Mouse (Mus musculus) liver, embryonic 13.5 days (tissue): Measurements from ENCODE around the gene Olfr968. TPM values are rescaled to one million over a fixed set of nuclear protein-coding genes. Genes with fewer than 3 reads are reported as not detected.

Experiments used
- ATAC-seq: fragments of 200-750 bp; cut with Nextera tagmentation; 2 replicates; pipeline ENCODE4 v1.8.0; 2017; ENCODE audit warnings: low read depth, mild to moderate bottlenecking, moderate number of reproducible peaks, moderate library complexity
- DNase-seq: peaks from one replicate; pipeline ENCODE4 v3.0.0; 2022
- H3K27ac ChIP-seq: fragments of 300-500 bp; sonication (generic); 2 replicates; pipeline ENCODE4 v1.5.1; 2015; ENCODE audit warnings: moderate library complexity, mild to moderate bottlenecking, inconsistent platforms
- H3K27me3 ChIP-seq: fragments of 300-500 bp; sonication (generic); 2 replicates; pipeline ENCODE4 v1.6.1; 2015; ENCODE audit warnings: mild to moderate bottlenecking, inconsistent platforms
- H3K36me3 ChIP-seq: fragments of 300-500 bp; sonication (generic); 2 replicates; pipeline ENCODE4 v1.6.1; 2015; ENCODE audit warnings: mild to moderate bottlenecking, inconsistent platforms
- H3K4me1 ChIP-seq: fragments of 300-500 bp; sonication (generic); replicated peaks from 2 replicates; pipeline ENCODE4 v1.6.1; 2015; ENCODE audit warnings: inconsistent platforms
- H3K4me2 ChIP-seq: fragments of 300-500 bp; sonication (generic); 2 replicates; pipeline ENCODE4 v1.6.1; 2015; ENCODE audit warnings: inconsistent platforms, mild to moderate bottlenecking, moderate library complexity
- H3K4me3 ChIP-seq: fragments of 300-500 bp; sonication (generic); replicated peaks from 2 replicates; pipeline ENCODE4 v1.5.1; 2015; ENCODE audit warnings: mild to moderate bottlenecking, inconsistent platforms
- H3K9ac ChIP-seq: fragments of 300-500 bp; sonication (generic); 2 replicates; pipeline ENCODE4 v1.6.1; 2015; ENCODE audit warnings: mild to moderate bottlenecking, inconsistent platforms
- H3K9me3 ChIP-seq: fragments of 300-500 bp; sonication (generic); replicated peaks from 2 replicates; pipeline ENCODE4 v1.6.1; 2016; ENCODE audit warnings: inconsistent platforms
- WGBS: fragments of 180-500 bp; shearing (Covaris S2); methylation state at CpG from one replicate; pipeline ENCODE4 v1.1.7; 2015; ENCODE audit not compliant: insufficient replicate concordance; 5-methylcytosine and 5-hydroxymethylcytosine counted together
- polyA plus RNA-seq: library from polyadenylated mRNA; unstranded; fragments of >200 nt; fragmentation: Nextera tagmentation; extraction: Ambion mirVana; gene quantifications from 2 replicates; pipeline ENCODE4 v1.2.1, GENCODE M21; 2015

The Olfr968 gene
- polyA plus RNA-seq: not detected in 2 replicates

GRCm38 (mm10) chr9:39783153-39783552 is at the start of gene Olfr968:
TSS of gene Olfr968 (minus strand) at chr9:39783253.
- Histone ChIP-seq H3K4me1 (no peaks in the 10 kb centered on the region), H3K27ac (no peak within 1 kb of the TSS), H3K9ac (no peak within 1 kb of the TSS), H3K9me3 (no peaks in the 10 kb centered on the region), H3K4me3 (no peak within 1 kb of the TSS), H3K27me3 (no peaks in the 10 kb centered on the region), H3K36me3 (no peaks in the 10 kb centered on the region), H3K4me2 (no peak within 1 kb of the TSS)
- DNase-seq (no peak), ATAC-seq (no peak)
- 46% methylated on average over 1 of the region's 1 CpGs for WGBS

DNA sequence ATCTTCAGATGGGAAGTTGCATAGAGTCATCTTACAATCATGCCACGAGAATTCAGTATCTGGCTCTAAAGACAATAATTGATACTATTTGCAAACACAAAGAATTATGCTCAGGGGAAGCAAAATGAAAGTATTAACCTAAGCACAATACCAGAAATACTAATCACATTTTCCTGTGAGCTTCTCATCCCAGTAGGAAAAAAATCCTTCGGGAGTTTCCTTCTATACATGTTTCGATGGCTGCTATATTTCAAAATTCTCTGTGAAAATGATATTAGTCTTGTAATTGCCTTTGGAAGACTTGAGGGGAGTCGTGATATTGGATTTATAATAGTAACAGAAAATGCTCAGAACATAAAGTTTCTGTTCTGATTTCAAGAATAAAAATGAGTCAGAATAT is 25.5 kb upstream of the Olfr968 start, which contains the start of gene Olfr970:
Gene Olfr970, plus strand, starts transcription at position 301 of the 400 bp plus-strand sequence.
- H3K27ac ChIP-seq: no peak within 1 kb of the TSS

DNA sequence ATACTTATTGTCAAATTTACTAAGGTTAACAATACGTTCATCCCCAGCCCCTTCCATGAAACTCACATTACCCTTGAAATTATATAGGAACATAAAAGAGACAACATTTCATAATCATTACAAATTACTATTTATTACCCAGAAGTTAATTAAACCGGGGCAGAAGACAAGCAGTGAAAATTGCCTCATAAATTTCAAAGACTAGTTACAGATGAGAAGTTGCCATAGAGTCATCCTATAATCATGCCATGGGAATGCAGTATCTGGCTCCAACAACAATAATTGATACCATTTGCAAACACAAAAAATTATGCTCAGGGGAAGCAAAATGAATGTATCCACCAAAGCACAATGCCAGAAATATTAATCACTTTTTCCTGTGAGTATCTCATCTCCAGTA is 7.5 kb upstream of the Olfr968 start, which contains the start of gene Olfr969:
Gene Olfr969, plus strand, starts transcription at position 388 of the 400 bp plus-strand sequence.
- no peaks in the 10 kb centered on the region for H3K27me3 ChIP-seq
- H3K4me2 ChIP-seq: no peak within 1 kb of the TSS
- no peak within 1 kb of the TSS for H3K9ac ChIP-seq
- no peaks in the 10 kb centered on the region for H3K9me3 ChIP-seq
- H3K27ac ChIP-seq: no peak within 1 kb of the TSS
- no peaks in the 10 kb centered on the region for H3K36me3 ChIP-seq
- 45% methylated on average over 2 of the region's 2 CpGs for WGBS
- no peaks in the 10 kb centered on the region for H3K4me1 ChIP-seq
- ATAC-seq (no peak), DNase-seq (no peak)
- H3K4me3 ChIP-seq: no peak within 1 kb of the TSS

More for the DNA sequence above, 25.5 kb upstream of the Olfr968 start, which contains the start of gene Olfr970:
- H3K9me3 ChIP-seq: no peaks in the 10 kb centered on the region
- no peaks in the 10 kb centered on the region for H3K27me3 ChIP-seq
- no peak within 1 kb of the TSS for H3K9ac ChIP-seq
- WGBS: 58% methylated on average over 4 of the region's 4 CpGs
- H3K4me1 ChIP-seq: no peaks in the 10 kb centered on the region
- ATAC-seq (no peak), DNase-seq (no peak)
- no peak within 1 kb of the TSS for H3K4me3 ChIP-seq
- H3K36me3 ChIP-seq: no peaks in the 10 kb centered on the region
- H3K4me2 ChIP-seq: no peak within 1 kb of the TSS

DNA sequence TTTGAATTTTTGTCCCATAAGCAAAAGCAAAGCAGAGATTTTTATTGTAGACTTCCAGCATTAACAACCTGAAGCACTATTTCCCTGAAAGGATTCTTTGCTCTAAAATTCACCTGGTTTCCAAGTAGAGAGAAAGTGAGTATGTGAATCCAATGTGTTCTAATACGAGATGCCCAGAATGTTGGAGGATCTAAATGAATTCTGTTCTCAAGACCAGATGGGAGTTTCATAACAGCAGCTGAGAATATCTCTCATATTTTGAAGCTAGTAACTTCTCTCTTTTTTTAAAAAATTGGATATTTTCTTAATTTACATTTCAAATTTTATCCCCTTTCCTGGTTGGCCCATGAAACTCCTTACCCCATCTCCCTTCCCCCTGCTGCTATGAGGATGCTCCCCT is 36.6 kb downstream of the Olfr968 start:
- Histone ChIP-seq H3K9me3 (no peaks in the 10 kb centered on the region), H3K4me2 (no peak overlapping the region), H3K27ac (no peak overlapping the region), H3K36me3 (no peaks in the 10 kb centered on the region), H3K4me1 (no peaks in the 10 kb centered on the region), H3K27me3 (no peaks in the 10 kb centered on the region), H3K4me3 (no peak overlapping the region), H3K9ac (no peak overlapping the region)
- no peak for DNase-seq
- 78% methylated on average over 1 of the region's 1 CpGs for WGBS
- ATAC-seq: no peak

DNA sequence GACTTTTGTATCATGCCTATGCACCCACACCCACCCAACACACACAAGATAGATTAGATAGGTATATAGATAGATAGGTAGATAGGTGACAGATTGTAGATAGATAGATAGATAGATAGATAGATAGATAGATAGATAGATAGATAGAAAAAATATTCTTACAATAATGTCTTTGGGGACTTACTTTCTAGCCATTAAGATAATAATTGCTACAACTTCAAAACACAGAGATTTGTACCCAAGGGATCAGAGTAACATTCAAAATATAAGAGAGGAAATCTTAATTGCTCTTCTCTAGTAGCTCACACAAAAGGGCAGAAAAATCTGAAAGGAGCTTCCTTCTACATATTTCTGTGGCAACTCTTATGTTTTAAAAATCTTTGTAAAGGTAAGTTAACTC is 37.1 kb downstream of the Olfr968 start, which contains the start of gene Olfr967:
Gene Olfr967, plus strand, starts transcription at position 301 of the 400 bp plus-strand sequence.
- H3K4me2 ChIP-seq: no peak within 1 kb of the TSS
- no peaks in the 10 kb centered on the region for H3K36me3 ChIP-seq
- H3K27me3 ChIP-seq: no peaks in the 10 kb centered on the region
- no peak within 1 kb of the TSS for H3K27ac ChIP-seq
- no peak within 1 kb of the TSS for H3K9ac ChIP-seq
- H3K4me3 ChIP-seq: no peak within 1 kb of the TSS
- no peaks in the 10 kb centered on the region for H3K4me1 ChIP-seq
- H3K9me3 ChIP-seq: no peaks in the 10 kb centered on the region
- no peak for DNase-seq
- no peak for ATAC-seq

GRCm38 (mm10) chr9:39740741-39741140 is 42.3 kb downstream of the Olfr968 start:
- H3K4me1 ChIP-seq: no peaks in the 10 kb centered on the region
- no peak overlapping the region for H3K4me3 ChIP-seq
- H3K27ac ChIP-seq: no peak overlapping the region
- H3K4me2 ChIP-seq: no peak overlapping the region
- DNase-seq: no peak
- no peak for ATAC-seq
- H3K36me3 ChIP-seq: no peaks in the 10 kb centered on the region
- no peaks in the 10 kb centered on the region for H3K9me3 ChIP-seq
- no peak overlapping the region for H3K9ac ChIP-seq
- 73% methylated on average over 1 of the region's 1 CpGs for WGBS
- H3K27me3 ChIP-seq: no peaks in the 10 kb centered on the region

DNA sequence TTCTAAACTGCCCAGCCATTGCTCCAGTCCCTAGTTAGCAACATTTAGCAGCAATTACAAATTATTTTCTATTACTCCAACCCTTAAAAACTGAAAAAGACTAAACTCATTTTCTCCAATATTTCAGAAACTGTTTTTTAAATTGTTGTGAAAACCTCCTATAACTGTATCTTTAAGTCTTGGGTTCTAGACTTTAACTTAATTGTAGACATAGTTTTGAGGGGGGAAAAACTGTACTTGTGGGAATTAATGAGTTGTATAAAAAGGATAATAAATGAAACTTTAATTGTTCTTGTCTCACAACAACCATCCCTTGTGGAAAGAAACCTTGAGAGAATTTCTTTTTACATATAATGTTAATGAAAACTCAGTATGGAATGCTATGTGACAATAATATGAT is 52.4 kb downstream of the Olfr968 start, which contains the start of gene Olfr150:
Gene Olfr150, plus strand, starts transcription at position 301 of the 400 bp plus-strand sequence.
- Histone ChIP-seq H3K27ac (no peak within 1 kb of the TSS), H3K9ac (no peak within 1 kb of the TSS), H3K4me2 (no peak within 1 kb of the TSS), H3K4me1 (no peaks in the 10 kb centered on the region), H3K4me3 (no peak within 1 kb of the TSS), H3K9me3 (no peaks in the 10 kb centered on the region), H3K36me3 (no peaks in the 10 kb centered on the region), H3K27me3 (no peaks in the 10 kb centered on the region)
- DNase-seq (no peak), ATAC-seq (no peak)

Other genes starting within 250 kb of the Olfr968 start
- gene Olfr958, start 229.2 kb downstream of the Olfr968 start, polyA plus RNA-seq: not detected in 2 replicates
- gene Olfr959, start 207.7 kb downstream of the Olfr968 start, polyA plus RNA-seq: not detected in 2 replicates
- gene AW551984, start 178.8 kb downstream of the Olfr968 start, polyA plus RNA-seq: 3.6 and 3.9 TPM in 2 replicates
- gene Olfr148, start 172.6 kb downstream of the Olfr968 start, polyA plus RNA-seq: not detected in 2 replicates
- gene Olfr960, start 161.9 kb downstream of the Olfr968 start, polyA plus RNA-seq: not detected in 2 replicates
- not detected in 2 replicates for gene Olfr961, start 138.2 kb downstream of the Olfr968 start, polyA plus RNA-seq
- not detected in 2 replicates for gene Olfr963, start 116.0 kb downstream of the Olfr968 start, polyA plus RNA-seq
- gene Olfr149, start 76.1 kb downstream of the Olfr968 start, polyA plus RNA-seq: not detected in 2 replicates
- not detected in 2 replicates for gene Olfr965, start 71.9 kb downstream of the Olfr968 start, polyA plus RNA-seq
- gene Olfr150, start 52.3 kb downstream of the Olfr968 start, polyA plus RNA-seq: not detected in 2 replicates
- not detected in 2 replicates for gene Olfr967, start 37.0 kb downstream of the Olfr968 start, polyA plus RNA-seq
- not detected in 2 replicates for gene Olfr969, start 7.7 kb upstream of the Olfr968 start, polyA plus RNA-seq
- gene Olfr970, start 25.6 kb upstream of the Olfr968 start, polyA plus RNA-seq: not detected in 2 replicates
- not detected in 2 replicates for gene Olfr971, start 53.6 kb upstream of the Olfr968 start, polyA plus RNA-seq
- gene Olfr972, start 83.2 kb upstream of the Olfr968 start, polyA plus RNA-seq: not detected in 2 replicates
- gene Olfr229, start 124.1 kb upstream of the Olfr968 start, polyA plus RNA-seq: not detected in 2 replicates
- gene Olfr974, start 154.2 kb upstream of the Olfr968 start, polyA plus RNA-seq: not detected in 2 replicates
- not detected in 2 replicates for gene Olfr975, start 168.8 kb upstream of the Olfr968 start, polyA plus RNA-seq
- gene Olfr976, start 177.9 kb upstream of the Olfr968 start, polyA plus RNA-seq: not detected in 2 replicates
- not detected in 2 replicates for gene Olfr978, start 208.9 kb upstream of the Olfr968 start, polyA plus RNA-seq
- gene Olfr979, start 220.2 kb upstream of the Olfr968 start, polyA plus RNA-seq: not detected in 2 replicates
- gene Olfr980, start 226.3 kb upstream of the Olfr968 start, polyA plus RNA-seq: not detected in 2 replicates
- gene Olfr981, start 238.2 kb upstream of the Olfr968 start, polyA plus RNA-seq: not detected in 2 replicates